Mouse (Mus musculus) liver, embryonic 16.5 days (tissue): ENCODE measurements around the gene Oasl2. TPM values are rescaled to one million over a fixed set of nuclear protein-coding genes. Genes with fewer than 3 reads are reported as not detected.
"Not testable (repeated sequence)": the region's sequence is repeated elsewhere in the genome, so short reads cannot be mapped to it uniquely, and the experiment has no call there.

ENCODE experiments used
- ATAC-seq: fragments of 200-750 bp; cut with Nextera tagmentation; 2 replicates; pipeline ENCODE4 v1.8.0; 2017; ENCODE audit warnings: low read depth, mild to moderate bottlenecking, moderate number of reproducible peaks, moderate library complexity
- H3K27ac ChIP-seq: fragments of 300-500 bp; sonication (generic); 2 replicates; pipeline ENCODE4 v1.5.1; 2014; ENCODE audit warnings: mild to moderate bottlenecking, low read length
- H3K27me3 ChIP-seq: fragments of 300-500 bp; sonication (generic); 2 replicates; pipeline ENCODE4 v1.6.1; 2014; ENCODE audit warnings: low read depth, low read length, mixed read lengths; ENCODE audit not compliant: control insufficient read depth, insufficient read depth
- H3K36me3 ChIP-seq: fragments of 300-500 bp; sonication (generic); 2 replicates; pipeline ENCODE4 v1.6.1; 2014; ENCODE audit warnings: mild to moderate bottlenecking; ENCODE audit not compliant: control insufficient read depth, insufficient read depth
- H3K4me1 ChIP-seq: fragments of 300-500 bp; sonication (generic); 2 replicates; pipeline ENCODE4 v1.6.1; 2014; ENCODE audit warnings: low read depth, low read length, mixed read lengths; ENCODE audit not compliant: control insufficient read depth
- H3K4me2 ChIP-seq: fragments of 300-500 bp; sonication (generic); 2 replicates; pipeline ENCODE4 v1.6.1; 2014; ENCODE audit warnings: low read depth, low read length, mixed read lengths
- H3K4me3 ChIP-seq: fragments of 300-500 bp; sonication (generic); 2 replicates; pipeline ENCODE4 v1.5.1; 2014; ENCODE audit warnings: low read depth, mild to moderate bottlenecking, low read length
- H3K9ac ChIP-seq: fragments of 300-500 bp; sonication (generic); 2 replicates; pipeline ENCODE4 v1.6.1; 2014; ENCODE audit warnings: low read depth, low read length
- H3K9me3 ChIP-seq: fragments of 300-500 bp; sonication (generic); replicated peaks from 2 replicates; pipeline ENCODE4 v1.6.1; 2016; ENCODE audit warnings: low read length; ENCODE audit not compliant: control insufficient read depth
- WGBS: fragments of 180-500 bp; shearing (Covaris S2); extraction: QIAGEN DNeasy Blood & Tissue Kit; methylation state at CpG from one replicate; pipeline ENCODE4 v1.1.7; 2014; ENCODE audit not compliant: insufficient replicate concordance; 5-methylcytosine and 5-hydroxymethylcytosine counted together
- polyA plus RNA-seq: library from polyadenylated mRNA; unstranded; fragments of >200 nt; fragmentation: Nextera tagmentation; extraction: Ambion mirVana; gene quantifications from 2 replicates; pipeline ENCODE4 v1.2.1, GENCODE M21; 2015

The Oasl2 gene
- polyA plus RNA-seq, result 2.2 and 2.6 TPM in 2 replicates

DNA sequence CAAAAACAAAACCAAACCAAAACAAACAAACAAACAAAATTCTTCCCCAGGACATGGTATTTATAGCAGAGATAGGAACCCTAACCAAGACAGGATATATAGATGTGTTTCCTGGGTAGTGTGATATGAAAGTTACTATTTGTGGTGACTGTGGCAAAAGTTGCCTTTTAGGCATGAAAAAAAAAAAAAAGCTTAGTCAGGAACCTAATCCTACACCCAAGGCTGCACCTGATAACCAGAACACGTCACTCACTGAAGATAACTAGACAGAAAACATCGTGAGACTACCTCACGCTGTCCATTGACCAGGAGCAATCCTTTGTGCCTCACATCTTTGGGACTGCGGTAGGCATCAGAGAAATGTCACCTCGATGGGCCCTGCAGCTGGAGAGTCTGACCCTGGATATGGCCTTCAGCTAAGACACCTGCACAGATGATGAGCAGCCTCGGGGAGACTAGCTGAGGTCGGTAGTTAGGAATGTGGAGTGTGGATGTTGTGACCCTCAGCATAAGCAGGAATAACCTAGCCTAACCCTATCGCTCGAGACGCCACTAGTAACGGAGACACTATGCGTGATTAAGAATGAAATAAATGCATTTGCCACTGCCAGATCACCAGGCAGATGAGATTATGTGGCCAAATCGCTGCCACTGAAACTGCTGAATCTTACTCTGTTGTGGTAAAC, at the start of gene Oasl2:
Gene Oasl2 (plus strand): TSS at position 249 of the 686 bp plus-strand sequence.
- 0 out of 2 replicates have a peak, but pooled peaks have one; percentile 41 for ATAC-seq
- no peak within 1 kb of the TSS for H3K4me3 ChIP-seq
- H3K27me3 ChIP-seq, result no peaks in the 10 kb centered on the region
- peak within 1 kb of the TSS; percentile 22; the same call in 1 of the 2 replicates for H3K4me2 ChIP-seq
- no peaks in the 10 kb centered on the region for H3K4me1 ChIP-seq
- H3K9ac ChIP-seq, result no peak within 1 kb of the TSS
- WGBS, result 38% methylated on average over 13 of the region's 13 CpGs
- H3K36me3 ChIP-seq, result no peaks in the 10 kb centered on the region
- H3K27ac ChIP-seq, result no peak within 1 kb of the TSS
- H3K9me3 ChIP-seq, result no peaks in the 10 kb centered on the region

- 60% methylated on average over 20 of the region's 20 CpGs for WGBS
- H3K36me3 ChIP-seq, result no peaks in the 10 kb centered on the region
- no peaks in the 10 kb centered on the region for H3K9me3 ChIP-seq
- peak; percentile 51 for ATAC-seq
- H3K4me3 ChIP-seq, result no peak overlapping the region
- H3K4me1 ChIP-seq, result no peaks in the 10 kb centered on the region
- no peak overlapping the region for H3K4me2 ChIP-seq
- no peaks in the 10 kb centered on the region for H3K27me3 ChIP-seq
- H3K9ac ChIP-seq, result no peak overlapping the region
- no peak overlapping the region for H3K27ac ChIP-seq
These were observed 45.0 kb upstream of the Oasl2 start for GRCm38 (mm10) chr5:114851565-114852236.

GRCm38 (mm10) chr5:114853364-114853763, 43.4 kb upstream of the Oasl2 start, which contains the start of gene 4930519G04Rik:
Gene 4930519G04Rik, plus strand, starts transcription at chr5:114853664.
- 66% methylated on average over 3 of the region's 5 CpGs for WGBS
- not testable (repeated sequence) for H3K27me3 ChIP-seq, H3K27ac ChIP-seq, H3K4me3 ChIP-seq, H3K9ac ChIP-seq, H3K4me2 ChIP-seq, H3K36me3 ChIP-seq, H3K4me1 ChIP-seq, ATAC-seq, H3K9me3 ChIP-seq

DNA sequence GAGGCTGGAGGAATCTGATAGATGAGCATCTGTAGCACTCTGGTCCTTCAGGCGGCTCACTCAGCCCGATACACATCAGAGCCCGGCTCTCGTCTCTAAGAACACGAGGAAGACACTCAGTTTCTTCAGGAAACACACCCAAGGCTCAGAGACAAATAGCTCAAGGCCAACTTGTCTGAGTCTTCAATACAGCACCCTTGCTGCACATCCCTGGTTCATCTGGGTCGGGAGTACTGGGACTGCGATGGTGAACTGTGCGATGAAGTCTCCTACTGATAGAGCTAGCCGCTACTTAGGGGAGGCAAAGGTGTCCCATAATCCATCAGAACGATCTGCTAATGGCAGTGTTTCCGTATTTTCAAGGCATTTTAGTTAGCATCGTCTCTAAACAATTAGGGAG, 38.2 kb upstream of the Oasl2 start, which contains the start of gene Gm9936:
Gene Gm9936 (minus strand): TSS at position 101 of the 400 bp plus-strand sequence.
- no peak within 1 kb of the TSS for H3K9ac ChIP-seq

GRCm38 (mm10) chr5:114859253-114859652, 37.5 kb upstream of the Oasl2 start:
- WGBS, result 5% methylated on average over 18 of the region's 18 CpGs
- no peak overlapping the region for H3K9ac ChIP-seq
- H3K4me1 ChIP-seq, result no peaks in the 10 kb centered on the region; the same call in 1 of the 2 replicates
- H3K4me3 ChIP-seq, result no peak overlapping the region
- H3K27me3 ChIP-seq, result peaks cover 10% of the 10 kb centered on the region
- H3K27ac ChIP-seq, result no peak overlapping the region
- H3K36me3 ChIP-seq, result no peaks in the 10 kb centered on the region
- no peaks in the 10 kb centered on the region for H3K9me3 ChIP-seq
- no peak for ATAC-seq
- no peak overlapping the region for H3K4me2 ChIP-seq

More for the DNA sequence above, 38.2 kb upstream of the Oasl2 start, which contains the start of gene Gm9936:
- Histone ChIP-seq H3K4me3 (no peak within 1 kb of the TSS), H3K4me2 (no peak within 1 kb of the TSS), H3K36me3 (no peaks in the 10 kb centered on the region), H3K9me3 (no peaks in the 10 kb centered on the region), H3K27me3 (peaks cover 10% of the 10 kb centered on the region), H3K4me1 (no peaks in the 10 kb centered on the region; the same call in 1 of the 2 replicates), H3K27ac (no peak within 1 kb of the TSS)
- no peak for ATAC-seq
- 67% methylated on average over 12 of the region's 12 CpGs for WGBS

GRCm38 (mm10) chr5:114861730-114862129, 35.0 kb upstream of the Oasl2 start:
- no peak overlapping the region for H3K27ac ChIP-seq
- no peaks in the 10 kb centered on the region for H3K9me3 ChIP-seq
- peaks cover 10% of the 10 kb centered on the region for H3K27me3 ChIP-seq
- no peak overlapping the region for H3K9ac ChIP-seq
- ATAC-seq, result no peak; the same call in 1 of the 2 replicates
- H3K4me2 ChIP-seq, result no peak overlapping the region
- H3K36me3 ChIP-seq, result no peaks in the 10 kb centered on the region
- H3K4me1 ChIP-seq, result no peaks in the 10 kb centered on the region; the same call in 1 of the 2 replicates
- WGBS, result 52% methylated on average over 6 of the region's 6 CpGs
- H3K4me3 ChIP-seq, result no peak overlapping the region

- 67% methylated on average over 7 of the region's 7 CpGs for WGBS
- Histone ChIP-seq H3K27ac (no peak overlapping the region), H3K9ac (no peak overlapping the region), H3K4me3 (no peak overlapping the region), H3K4me1 (no peaks in the 10 kb centered on the region; the same call in 1 of the 2 replicates), H3K27me3 (no peaks in the 10 kb centered on the region), H3K4me2 (no peak overlapping the region), H3K9me3 (no peaks in the 10 kb centered on the region; the same call in none of the 2 replicates), H3K36me3 (no peaks in the 10 kb centered on the region)
- ATAC-seq, result no peak
These were observed 31.9 kb upstream of the Oasl2 start for GRCm38 (mm10) chr5:114864813-114865212.

- WGBS, result 78% methylated on average over 12 of the region's 12 CpGs
- no peak overlapping the region for H3K4me3 ChIP-seq
- H3K9me3 ChIP-seq, result no peaks in the 10 kb centered on the region; the same call in none of the 2 replicates
- no peaks in the 10 kb centered on the region; the same call in 1 of the 2 replicates for H3K4me1 ChIP-seq
- no peaks in the 10 kb centered on the region for H3K27me3 ChIP-seq
- ATAC-seq, result no peak
- no peak overlapping the region for H3K9ac ChIP-seq
- no peaks in the 10 kb centered on the region for H3K36me3 ChIP-seq
- H3K4me2 ChIP-seq, result no peak overlapping the region
- H3K27ac ChIP-seq, result no peak overlapping the region
These were observed 31.5 kb upstream of the Oasl2 start for GRCm38 (mm10) chr5:114865279-114865678.

GRCm38 (mm10) chr5:114875858-114876257, 20.9 kb upstream of the Oasl2 start:
- 36% methylated on average over 6 of the region's 6 CpGs for WGBS
- H3K4me3 ChIP-seq, result no peak overlapping the region
- H3K4me2 ChIP-seq, result no peak overlapping the region
- H3K27ac ChIP-seq, result no peak overlapping the region
- ATAC-seq, result no peak
- H3K27me3 ChIP-seq, result no peaks in the 10 kb centered on the region
- no peaks in the 10 kb centered on the region for H3K36me3 ChIP-seq
- H3K9ac ChIP-seq, result no peak overlapping the region
- no peaks in the 10 kb centered on the region for H3K9me3 ChIP-seq
- no peaks in the 10 kb centered on the region for H3K4me1 ChIP-seq
